In genomic region chr5:54796953-54797450, GRCm38 (mm10) we compare ENCODE assay signal across 9 mouse cellular contexts.
DNase-seq lines count a peak whose midpoint lies in the region; ATAC-seq lines count a peak whose summit lies in the region.
"Had no signal": no experiment of that assay in that cellular context is flagged by ENCODE, and none has a peak within 500 bp of the region (broad histone marks: within the 10 kb centered on the region; RNA-seq: fewer than 3 reads in every experiment).

No protein-coding gene starts in this region.

- no peak overlapping the region for H3K9ac ChIP-seq in liver, embryonic 12.5 days
- H3K9ac ChIP-seq: liver, embryonic 15.5 days had no signal

- DNase-seq in liver: peak; percentile 8
- peak; percentile 35 to 60 for DNase-seq in cerebellum, postnatal 4 days (ENCODE audit: low spot score in 2 of 2)
- DNase-seq in heart, postnatal 36 days: peak; percentile 2 to 3
- peak; percentile 36 to 66 for DNase-seq in layer of hippocampus, adult 8-10 months (ENCODE audit: low spot score in 2 of 2)
- peak; percentile 30 for DNase-seq in lung, postnatal 10 days
- DNase-seq in right cerebral cortex, postnatal 4 days: peak; percentile 68

- H3K27me3 ChIP-seq in liver, embryonic 12.5 days (replicated peaks): no peaks in the 10 kb centered on the region
- H3K27me3 ChIP-seq: liver, embryonic 15.5 days had no signal

- H3K36me3 ChIP-seq in liver, embryonic 12.5 days: no peaks in the 10 kb centered on the region
- H3K36me3 ChIP-seq: liver, embryonic 15.5 days had no signal

- WGBS in liver, embryonic 12.5 days (ENCODE audit: insufficient replicate concordance): 41% methylated on average over 6 of the region's 6 CpGs

- no peak overlapping the region for H3K27ac ChIP-seq in liver, embryonic 12.5 days
- H3K27ac ChIP-seq: liver, embryonic 15.5 days had no signal

- H3K4me3 ChIP-seq in liver, embryonic 12.5 days: no peak overlapping the region
- H3K4me3 ChIP-seq: liver, embryonic 15.5 days had no signal

- no peak overlapping the region for H3K4me2 ChIP-seq in liver, embryonic 12.5 days
- H3K4me2 ChIP-seq: liver, embryonic 15.5 days had no signal

- intact Hi-C loops in heart, postnatal 36 days (cut with DNase I): no loop called here

- H3K9me3 ChIP-seq in liver, embryonic 12.5 days (replicated peaks): no peaks in the 10 kb centered on the region
- H3K9me3 ChIP-seq: liver, embryonic 15.5 days had no signal

- no peak for ATAC-seq in liver, embryonic 12.5 days
- no peak for ATAC-seq in CD4-positive, CD25-positive, alpha-beta regulatory T cell, adult 4 months

- no peaks in the 10 kb centered on the region for H3K4me1 ChIP-seq in liver, embryonic 12.5 days
- H3K4me1 ChIP-seq: liver, embryonic 15.5 days had no signal

Comparison
In these comparisons a context has a peak if more than half of its experiments do, and no peak if none do; other contexts are left out.
1. DNase-seq: peak in every context shown above with its lines; median percentile 68 in right cerebral cortex, postnatal 4 days; 51 in layer of hippocampus, adult 8-10 months; 48 in cerebellum, postnatal 4 days; 30 in lung, postnatal 10 days; 8 in liver; 2 in heart, postnatal 36 days.